Comparison of ENCODE assay signal across 9 mouse cellular contexts in genomic region chr8:80856606-80857005, GRCm38 (mm10). TPM values are rescaled to one million over a fixed set of nuclear protein-coding genes. Genes with fewer than 3 reads are reported as not detected.
A peak's percentile ranks its signal among the peaks of the same experiment; 100 is the strongest.
DNase-seq lines count a peak whose midpoint lies in the region; ATAC-seq and TF ChIP-seq lines count a peak whose summit lies in the region.
"Had no signal": no experiment of that assay in that cellular context is flagged by ENCODE, and none has a peak within 500 bp of the region (broad histone marks: within the 10 kb centered on the region; RNA-seq: fewer than 3 reads in every experiment).

No protein-coding gene starts in this region.

- H3K27me3 ChIP-seq in kidney, postnatal 0 days (ENCODE audit: insufficient read depth, low read length): no peaks in the 10 kb centered on the region

- DNase-seq in adrenal gland, postnatal 10 days: peak; percentile 48
- DNase-seq in adrenal gland, adult 18-20 months (ENCODE audit: low spot score in 2 of 2): no peak
- DNase-seq in retina, postnatal 1 day: peak; percentile 77
- no peak for DNase-seq in retina, embryonic 14.5 days (ENCODE audit: low spot score)
- peak; percentile 44 for DNase-seq in kidney, postnatal 0 days (ENCODE audit: low spot score)
- peak; percentile 58 for DNase-seq in lung, postnatal 10 days
- DNase-seq in urinary bladder, postnatal 25 days (ENCODE audit: low spot score): no peak

- no peaks in the 10 kb centered on the region for H3K9me3 ChIP-seq in kidney, postnatal 0 days (replicated peaks; ENCODE audit: low read length)

- no peak overlapping the region for H3K9ac ChIP-seq in kidney, postnatal 0 days (ENCODE audit: low read depth, low read length)
- H3K9ac ChIP-seq: liver, embryonic 14.5 days had no signal

- peaks cover 8% of the 10 kb centered on the region; the same call in 1 of the 2 replicates for H3K4me1 ChIP-seq in kidney, postnatal 0 days (replicated peaks; ENCODE audit: insufficient read depth, low read length)

- WGBS in kidney, postnatal 0 days: 67% methylated on average over 6 of the region's 6 CpGs

- no peak for TF ChIP-seq CTCF in kidney, postnatal 0 days (IDR thresholded peaks at IDR 0.05; ENCODE audit: low read depth)

- no peak overlapping the region for H3K4me2 ChIP-seq in kidney, postnatal 0 days (ENCODE audit: low read length)

- peak overlapping the region; percentile 25; the same call in 1 of the 2 replicates for H3K27ac ChIP-seq in kidney, postnatal 0 days
- H3K27ac ChIP-seq: liver, embryonic 14.5 days had no signal

- peak; percentile 50 for ATAC-seq in kidney, postnatal 0 days (replicated peaks; ENCODE audit: low FRiP score, low read depth)
- ATAC-seq in erythroid progenitor cell, adult 5-6 weeks (replicated peaks; ENCODE audit: low FRiP score, poor library complexity, severe bottlenecking): no peak

- H3K36me3 ChIP-seq in kidney, postnatal 0 days (ENCODE audit: insufficient read depth, low read length): no peaks in the 10 kb centered on the region

- H3K4me3 ChIP-seq in kidney, postnatal 0 days (replicated peaks; ENCODE audit: low read depth, low read length): no peak overlapping the region

RNA-seq across cellular contexts. Expression of gene Gab1, which starts 23.7 kb away (rescaled TPM):
- 10 to 100 TPM; 18.4 to 24.3 TPM for total RNA-seq in adrenal gland, postnatal 10 days (2021)
- 10 to 100 TPM; 15.8 to 16.0 TPM for total RNA-seq in adrenal gland, adult 18-20 months (2021)
- polyA plus RNA-seq in kidney, postnatal 0 days (2015; fragmentation: Nextera tagmentation; extraction: Ambion mirVana): 14.1 and 14.9 TPM in 2 replicates
- 19.3 and 25.2 TPM in 2 replicates for total RNA-seq in erythroid progenitor cell, adult 5-6 weeks (2015; ENCODE audit: low replicate concordance)
- total RNA-seq in erythroid progenitor cell, adult 5-6 weeks (2017; ENCODE audit: low replicate concordance): 5.8 and 13.2 TPM in 2 replicates

Comparison
In these comparisons a context has a peak if more than half of its experiments do, and no peak if none do; other contexts are left out.
1. DNase-seq: peak in adrenal gland, postnatal 10 days (single experiment), retina, postnatal 1 day (single experiment), kidney, postnatal 0 days (single experiment) and lung, postnatal 10 days (single experiment); none in adrenal gland, adult 18-20 months (0 of 2), retina, embryonic 14.5 days (single experiment) and urinary bladder, postnatal 25 days (single experiment).